Mouse (Mus musculus) cerebellum, postnatal 10 days (tissue): Measurements from ENCODE around the gene Tspan7.

Experiments used
- DNase-seq, 2 experiments: peaks; one replicate each; pipeline ENCODE4 v3.0.0; 2021; ENCODE audit warnings: mixed read lengths in 2 of 2

Tspan7 gene

DNA sequence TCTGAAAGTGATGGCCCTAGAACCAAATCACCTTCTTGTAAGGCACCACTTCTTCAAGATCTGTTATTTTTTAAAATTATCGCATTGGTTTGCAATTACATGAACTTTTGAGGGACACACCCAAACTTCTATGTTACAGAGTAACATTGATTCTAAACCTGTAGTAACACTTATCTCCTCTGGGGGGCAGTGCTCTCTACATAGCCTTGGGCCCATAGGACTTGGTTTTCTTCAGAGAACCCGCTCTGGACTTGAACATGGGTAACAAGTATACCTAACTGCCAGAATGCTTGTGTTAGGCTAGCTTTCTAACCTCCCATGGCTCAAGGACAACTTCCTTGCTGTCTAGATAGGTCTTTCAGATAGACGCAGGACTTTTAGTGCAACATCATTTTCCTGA lies 64.8 kb downstream of the Tspan7 start:
- no peak for DNase-seq

DNA sequence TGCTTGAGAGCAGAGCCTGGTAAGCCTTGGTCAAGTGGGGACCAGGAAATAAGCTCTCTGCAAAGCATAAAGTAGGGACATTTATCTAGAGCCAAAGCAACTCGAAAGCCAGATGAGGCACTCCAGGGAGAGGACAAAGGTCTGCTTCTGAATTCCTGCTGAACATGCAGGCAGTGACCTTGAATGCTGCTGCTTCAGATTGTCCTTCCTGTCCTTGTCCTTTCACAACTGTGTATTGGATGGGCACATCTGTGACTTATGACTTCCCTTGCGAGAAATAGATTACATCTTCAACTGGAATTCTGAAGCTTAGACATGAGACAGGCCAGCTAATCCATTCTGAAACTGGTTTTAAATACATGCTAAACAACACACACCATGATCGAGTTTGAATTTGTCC lies 71.9 kb downstream of the Tspan7 start:
- no peak for DNase-seq

DNA sequence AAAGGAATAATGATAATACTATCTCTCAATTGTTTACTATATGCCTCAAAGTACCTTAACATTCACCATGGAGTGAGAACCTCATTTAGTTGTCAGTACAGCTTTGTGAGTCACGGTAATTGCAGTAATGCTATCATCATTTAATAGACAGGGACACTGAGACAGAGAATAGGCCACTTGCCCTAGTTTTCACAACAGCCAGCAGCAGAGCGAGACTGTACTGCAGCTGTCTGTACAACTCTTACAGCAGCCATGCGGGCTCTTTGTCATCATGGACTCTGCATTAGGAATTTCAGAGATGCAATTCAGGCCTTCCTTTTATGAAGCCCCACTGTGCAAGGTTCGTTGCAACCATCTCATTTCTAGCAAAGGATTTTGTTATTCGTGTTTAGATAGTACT lies 72.6 kb downstream of the Tspan7 start:
- no peak for DNase-seq

DNA sequence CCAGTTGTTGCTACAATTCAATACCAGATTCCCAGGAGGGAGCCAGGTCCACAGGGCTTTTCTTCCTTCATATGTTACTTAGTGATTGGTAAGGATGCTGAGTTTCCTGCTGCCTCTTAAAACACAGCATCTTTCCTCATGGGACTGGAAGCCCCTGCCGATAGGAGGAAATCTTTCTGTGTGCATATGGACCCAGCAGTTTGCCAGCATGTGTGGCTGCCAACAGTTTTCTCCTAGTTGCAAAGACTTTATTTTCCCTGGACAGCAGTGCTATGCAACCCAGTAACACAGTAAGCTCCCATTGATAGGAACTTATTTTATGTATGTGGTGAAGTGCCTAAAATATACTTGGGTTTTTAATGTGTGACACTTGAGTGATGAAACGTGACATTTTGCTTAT lies 73.7 kb downstream of the Tspan7 start:
- DNase-seq: peak in 1 of 2 experiments; percentile 10

DNA sequence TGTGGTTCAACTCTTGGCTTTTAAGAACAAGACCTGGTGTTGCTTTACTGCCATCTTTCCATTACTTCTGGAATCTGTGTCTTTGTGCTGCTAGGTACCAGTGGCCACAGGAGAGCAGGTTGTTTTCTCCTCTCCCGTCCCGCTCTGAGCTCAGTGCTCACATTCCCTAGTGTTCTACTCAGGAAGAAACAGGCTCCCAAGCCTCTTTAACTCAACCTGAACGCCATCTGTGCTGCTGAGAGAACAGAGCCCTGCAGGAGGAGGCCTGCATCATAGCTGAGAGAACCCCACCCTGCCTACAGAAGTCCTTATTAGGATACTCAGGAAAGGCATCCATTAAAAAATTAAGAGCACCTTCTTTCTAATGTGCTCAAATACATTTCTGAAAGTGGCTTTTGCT lies 80.9 kb downstream of the Tspan7 start:
- DNase-seq: no peak

GRCm38 (mm10) chrX:10574523-10574922 lies 89.6 kb downstream of the Tspan7 start:
- peak; percentile 62 to 65 for DNase-seq

DNA sequence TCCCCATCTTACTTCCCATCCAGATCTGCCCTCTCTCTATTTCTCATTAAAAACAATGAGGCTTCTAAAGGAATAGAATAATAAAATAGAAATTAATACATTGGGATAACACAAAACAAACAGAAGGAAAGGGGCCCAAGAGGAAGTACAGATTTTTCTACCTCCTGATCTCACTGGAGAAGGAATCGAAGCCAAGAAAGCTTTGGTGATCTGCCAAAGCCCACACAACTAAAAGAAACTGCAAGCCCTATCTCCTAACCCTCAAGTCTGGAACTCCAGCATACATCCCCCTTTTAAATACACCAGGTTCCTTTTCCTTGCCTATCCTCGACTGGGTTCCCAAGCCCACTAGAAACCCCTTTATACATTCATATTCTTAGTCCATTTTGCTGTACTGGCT lies 90.4 kb downstream of the Tspan7 start:
- peak; percentile 59 to 65 for DNase-seq

- DNase-seq: peak; percentile 34 to 36
Observed at GRCm38 (mm10) chrX:10576349-10576748, 91.4 kb downstream of the Tspan7 start.

DNA sequence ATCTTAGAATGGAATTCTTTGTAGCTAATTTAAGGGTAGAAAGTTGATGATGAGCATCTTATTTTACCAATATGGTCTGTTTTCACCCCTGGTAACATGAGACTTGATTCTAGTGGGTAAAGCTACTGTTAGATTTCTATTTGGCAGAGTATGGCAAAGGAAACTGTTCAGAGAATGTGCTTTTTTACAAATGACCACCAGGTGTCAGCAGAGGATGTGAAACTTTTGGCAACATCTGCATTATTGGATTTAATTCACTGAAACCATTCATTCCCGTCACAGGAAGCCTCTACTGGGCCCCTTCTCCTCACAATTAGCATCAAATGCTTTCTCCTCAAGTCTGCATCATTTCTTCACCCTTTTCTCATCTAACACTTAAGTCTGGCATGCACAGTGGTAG lies 92.4 kb downstream of the Tspan7 start:
- DNase-seq: peak; percentile 37 to 46

DNA sequence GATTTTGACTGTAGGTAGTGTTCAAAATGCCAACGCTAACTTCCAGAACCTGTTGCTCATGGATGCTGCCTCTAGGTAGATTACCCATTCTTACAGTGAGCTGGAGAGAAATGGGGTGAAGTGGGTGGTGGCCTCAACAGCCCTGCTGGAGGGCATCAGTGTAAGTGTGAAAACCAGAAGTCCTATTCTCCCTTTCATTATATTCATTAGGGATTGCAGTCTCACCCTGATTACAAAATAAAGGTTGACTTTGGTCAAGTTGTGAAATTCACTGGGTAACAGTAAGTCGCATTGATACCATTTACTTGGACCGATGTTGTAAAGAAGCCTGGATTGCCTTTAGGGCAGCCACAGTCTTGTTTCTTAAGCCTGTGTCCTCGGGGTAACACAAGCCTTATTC lies 97.8 kb downstream of the Tspan7 start:
- DNase-seq: no peak

DNA sequence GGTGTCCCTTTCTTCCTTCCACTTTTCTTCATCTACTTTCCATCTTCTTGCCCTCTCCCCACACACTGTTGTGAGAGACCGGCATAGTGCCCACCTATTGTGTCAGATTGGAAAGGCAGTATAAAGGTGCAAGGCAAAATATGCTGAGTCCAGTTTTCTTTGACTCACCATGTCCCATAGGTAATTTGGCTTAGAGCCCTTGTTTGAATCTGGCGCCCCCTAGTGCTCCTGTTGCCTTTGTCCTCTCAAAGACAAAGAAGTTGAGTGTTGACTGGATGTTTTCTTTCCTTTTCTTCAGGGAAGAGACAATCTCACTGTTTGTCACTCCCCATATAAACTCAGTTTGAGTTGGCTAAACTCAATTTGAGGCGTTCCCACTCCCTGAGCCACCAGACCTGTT lies 107.3 kb downstream of the Tspan7 start:
- peak; percentile 32 to 50 for DNase-seq

- DNase-seq: no peak
Observed at GRCm38 (mm10) chrX:10593561-10593960, 108.6 kb downstream of the Tspan7 start.

DNA sequence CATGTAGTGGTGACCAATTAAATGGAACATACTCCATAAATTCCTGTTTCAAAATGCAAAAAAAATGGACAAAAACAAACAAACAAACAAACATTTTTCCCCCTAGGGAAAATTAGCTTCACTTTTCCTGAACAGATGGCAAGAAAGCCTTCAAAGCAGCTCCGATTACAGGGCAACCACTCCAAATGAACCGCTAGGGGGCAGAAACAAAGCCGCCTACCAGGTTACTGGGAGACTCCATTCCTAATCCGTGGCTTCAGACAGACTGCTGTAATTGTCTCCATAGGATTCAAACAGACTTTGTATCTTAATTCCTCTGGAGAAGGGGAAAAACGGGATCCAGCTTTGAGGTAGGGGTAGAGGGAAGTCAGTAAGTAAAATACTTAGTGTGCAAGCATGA lies 132.2 kb downstream of the Tspan7 start:
- DNase-seq: peak; percentile 48 to 60

DNA sequence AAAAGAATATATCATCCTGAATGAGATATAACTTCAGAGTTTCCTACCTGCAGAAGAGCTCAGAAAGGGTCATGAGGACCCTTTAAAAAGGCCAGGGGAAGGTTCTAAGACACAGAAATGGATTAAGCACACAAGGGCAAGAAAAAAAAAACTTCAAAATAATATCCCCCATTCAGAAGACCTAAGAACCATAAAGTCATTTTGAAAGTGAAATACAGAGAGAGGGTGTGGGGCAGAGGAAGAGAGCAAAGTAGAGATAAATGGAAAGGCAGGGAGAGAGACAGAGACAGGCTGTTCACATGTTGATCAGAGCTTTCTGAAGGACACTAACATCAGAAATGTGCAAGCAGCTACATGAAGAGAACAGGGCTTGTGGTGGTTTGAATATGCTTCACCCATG lies 156.1 kb downstream of the Tspan7 start:
- no peak for DNase-seq
